Mouse (Mus musculus): ENCODE measurements around the gene Kbtbd12. TPM values are rescaled to one million over a fixed set of nuclear protein-coding genes. Genes with fewer than 3 reads are reported as not detected.
A peak's percentile ranks its signal among the peaks of the same experiment; 100 is the strongest.

Kbtbd12 gene
- total and polyA plus RNA-seq, 3 experiments, result not detected

GRCm38 (mm10) chr6:88517701-88518403, 119.9 kb downstream of the Kbtbd12 start:
- H3K4me1 ChIP-seq (ENCODE audit: control insufficient read depth in 1 of 2, insufficient read depth in 2 of 2), result peaks cover 12 to 40% of the 10 kb centered on the region in 2 experiments
- peaks cover 53% of the 10 kb centered on the region for H3K79me2 ChIP-seq (replicated peaks; ENCODE audit: control insufficient read depth, extremely low read depth, insufficient read depth, poor library complexity, severe bottlenecking)
- in situ Hi-C loops (cut with MboI; ENCODE audit: low pct_ligation_motif_present, low pct_unique_long_range_greater_than_20kb, low sequenced_read_pairs) (no loop called here), dilution Hi-C loops (cut with MboI; ENCODE audit: extremely low pct_ligation_motif_present, extremely low pct_unique_long_range_greater_than_20kb, low sequenced_read_pairs) (no loop called here)
- H3K4me3 ChIP-seq (replicated peaks in 1 of 3; ENCODE audit: low read depth in 2 of 3, low read length in 2 of 3, poor library complexity in 1 of 3), result peak overlapping the region; percentile 87 to 99 (median 95)
- H3K27ac ChIP-seq (ENCODE audit: insufficient read depth, low read depth), result no peak overlapping the region
- TF ChIP-seq ZNF384 (IDR thresholded peaks at IDR 0.05; ENCODE audit: low read depth, low read length), result no peak
- no peak for TF ChIP-seq RCOR1 (conservative IDR thresholded peaks at IDR 0.05; ENCODE audit: low read depth, low read length)
- TF ChIP-seq ELF1 (IDR thresholded peaks at IDR 0.05; ENCODE audit: low read depth, low read length), result no peak
- TF ChIP-seq MAFK (IDR thresholded peaks at IDR 0.05; ENCODE audit: insufficient replicate concordance, low read length), result no peak
- TF ChIP-seq USF1 (IDR thresholded peaks at IDR 0.05; ENCODE audit: low read depth, low read length), result no peak
- TF ChIP-seq CHD1 (IDR thresholded peaks at IDR 0.05; ENCODE audit: low read depth, low read length), result no peak
- TF ChIP-seq CHD2 (IDR thresholded peaks at IDR 0.05; ENCODE audit: low read length), result no peak
- TF ChIP-seq JUND (conservative IDR thresholded peaks at IDR 0.05; ENCODE audit: low read depth, low read length), result no peak
- TF ChIP-seq NELFE (IDR thresholded peaks at IDR 0.05; ENCODE audit: low read depth, low read length), result no peak
- TF ChIP-seq HCFC1 (IDR thresholded peaks at IDR 0.05; ENCODE audit: low read depth, low read length), result no peak
- no peak for TF ChIP-seq GABPA (IDR thresholded peaks at IDR 0.05; ENCODE audit: insufficient replicate concordance, low read depth, low read length)
- no peak for TF ChIP-seq MAX (IDR thresholded peaks at IDR 0.05; ENCODE audit: low read length)
- TF ChIP-seq UBTF (IDR thresholded peaks at IDR 0.05; ENCODE audit: low read depth, low read length), result no peak
- TF ChIP-seq BHLHE40 (IDR thresholded peaks at IDR 0.05; ENCODE audit: low read depth, low read length), result no peak
- peak overlapping the region; percentile 98 for H3K4me2 ChIP-seq (ENCODE audit: insufficient read depth, low read depth, poor library complexity, severe bottlenecking)
- H3K9me3 ChIP-seq (replicated peaks; ENCODE audit: low read length), result no peaks in the 10 kb centered on the region
- no peaks in the 10 kb centered on the region for H3K27me3 ChIP-seq (replicated peaks)
- DNase-seq (ENCODE audit: extremely low read depth), result peak; percentile 26
- H3K9ac ChIP-seq (ENCODE audit: insufficient read depth, low read depth), result peak overlapping the region; percentile 92
- peaks cover 29 to 43% of the 10 kb centered on the region in 2 experiments for H3K36me3 ChIP-seq (replicated peaks in 1 of 2; ENCODE audit: control insufficient read depth in 1 of 2, insufficient read depth in 1 of 2, low read length in 1 of 2)

GRCm38 (mm10) chr6:88516667-88517066, 121.1 kb downstream of the Kbtbd12 start:
- no peak overlapping the region for H3K27ac ChIP-seq (ENCODE audit: insufficient read depth, low read depth)
- H3K79me2 ChIP-seq (replicated peaks; ENCODE audit: control insufficient read depth, extremely low read depth, insufficient read depth, poor library complexity, severe bottlenecking), result peaks cover 64% of the 10 kb centered on the region
- no peaks in the 10 kb centered on the region for H3K27me3 ChIP-seq (replicated peaks)
- H3K4me3 ChIP-seq (replicated peaks in 1 of 3; ENCODE audit: low read depth in 2 of 3, low read length in 2 of 3, poor library complexity in 1 of 3), result peak overlapping the region; percentile 87 to 99 (median 95)
- H3K4me2 ChIP-seq (ENCODE audit: insufficient read depth, low read depth, poor library complexity, severe bottlenecking), result peak overlapping the region; percentile 98
- peaks cover 10 to 32% of the 10 kb centered on the region in 2 experiments for H3K4me1 ChIP-seq (ENCODE audit: control insufficient read depth in 1 of 2, insufficient read depth in 2 of 2)
- no peak for TF ChIP-seq JUND (conservative IDR thresholded peaks at IDR 0.05; ENCODE audit: low read depth, low read length)
- no peak for TF ChIP-seq MEF2A (IDR thresholded peaks at IDR 0.05; ENCODE audit: borderline replicate concordance, low read depth, low read length)
- TF ChIP-seq RCOR1 (conservative IDR thresholded peaks at IDR 0.05; ENCODE audit: low read depth, low read length), result no peak
- no peak for TF ChIP-seq EP300 (IDR thresholded peaks at IDR 0.05; ENCODE audit: low read length)
- TF ChIP-seq MXI1 (IDR thresholded peaks at IDR 0.05; ENCODE audit: low read depth, low read length), result no peak
- no peak for TF ChIP-seq KAT2A (IDR thresholded peaks at IDR 0.05; ENCODE audit: insufficient replicate concordance, low read length)
- no peak for TF ChIP-seq HCFC1 (IDR thresholded peaks at IDR 0.05; ENCODE audit: low read depth, low read length)
- no peak for TF ChIP-seq ETS1 (conservative IDR thresholded peaks at IDR 0.05; ENCODE audit: low read depth, low read length)
- no peak for TF ChIP-seq NRF1 (IDR thresholded peaks at IDR 0.05; ENCODE audit: low read depth, low read length)
- peaks cover 41 to 55% of the 10 kb centered on the region in 2 experiments for H3K36me3 ChIP-seq (replicated peaks in 1 of 2; ENCODE audit: control insufficient read depth in 1 of 2, insufficient read depth in 1 of 2, low read length in 1 of 2)
- peak overlapping the region; percentile 92 for H3K9ac ChIP-seq (ENCODE audit: insufficient read depth, low read depth)
- DNase-seq (ENCODE audit: extremely low read depth), result no peak
- H3K9me3 ChIP-seq (replicated peaks; ENCODE audit: low read length), result no peaks in the 10 kb centered on the region
- in situ Hi-C loops (cut with MboI; ENCODE audit: low pct_ligation_motif_present, low pct_unique_long_range_greater_than_20kb, low sequenced_read_pairs), result no loop called here
- dilution Hi-C loops (cut with MboI; ENCODE audit: extremely low pct_ligation_motif_present, extremely low pct_unique_long_range_greater_than_20kb, low sequenced_read_pairs), result no loop called here

All from CH12.LX (cell line).